Mouse (Mus musculus) stomach, embryonic 14.5 days (tissue): ENCODE data around the gene Hoxa5. TPM values are rescaled to one million over a fixed set of nuclear protein-coding genes. Genes with fewer than 3 reads are reported as not detected.

Source experiments
- ATAC-seq: fragments of 200-750 bp; cut with Nextera tagmentation; 2 replicates; pipeline ENCODE4 v1.8.0; 2017; ENCODE audit warnings: low read depth, moderate TSS enrichment; ENCODE audit not compliant: insufficient number of reproducible peaks, insufficient read depth, low FRiP score
- H3K27ac ChIP-seq: fragments of 300-500 bp; sonication (generic); 2 replicates; pipeline ENCODE4 v1.5.1; 2014; ENCODE audit warnings: mild to moderate bottlenecking, low read length, moderate library complexity, mixed read lengths
- H3K27me3 ChIP-seq: fragments of 300-500 bp; sonication (generic); 2 replicates; pipeline ENCODE4 v1.6.1; 2014; ENCODE audit warnings: low read length, control low read depth, mixed read lengths; ENCODE audit not compliant: control insufficient read depth, insufficient read depth
- H3K36me3 ChIP-seq: fragments of 300-500 bp; sonication (generic); 2 replicates; pipeline ENCODE4 v1.6.1; 2014; ENCODE audit warnings: mild to moderate bottlenecking, control low read depth, low read length, moderate library complexity, mixed read lengths; ENCODE audit not compliant: control insufficient read depth, insufficient read depth
- H3K4me1 ChIP-seq: fragments of 300-500 bp; sonication (generic); 2 replicates; pipeline ENCODE4 v1.6.1; 2014; ENCODE audit warnings: low read length, control low read depth, mixed read lengths; ENCODE audit not compliant: control insufficient read depth, insufficient read depth
- H3K4me2 ChIP-seq: fragments of 300-500 bp; sonication (generic); replicated peaks from 2 replicates; pipeline ENCODE4 v1.6.1; 2014; ENCODE audit warnings: low read depth, low read length, control low read depth
- H3K4me3 ChIP-seq: fragments of 300-500 bp; sonication (generic); 2 replicates; pipeline ENCODE4 v1.5.1; 2014; ENCODE audit warnings: low read depth, low read length, control low read depth
- H3K9ac ChIP-seq: fragments of 300-500 bp; sonication (generic); replicated peaks from 2 replicates; pipeline ENCODE4 v1.6.1; 2014; ENCODE audit warnings: low read depth, mild to moderate bottlenecking, control low read depth, low read length, moderate library complexity, mixed read lengths
- H3K9me3 ChIP-seq: fragments of 300-500 bp; sonication (generic); 2 replicates; pipeline ENCODE4 v1.6.1; 2016; ENCODE audit warnings: low read depth, low read length, control low read depth; ENCODE audit not compliant: control insufficient read depth
- WGBS: fragments of 180-500 bp; shearing (Covaris S2); extraction: QIAGEN DNeasy Blood & Tissue Kit; methylation state at CpG from one replicate; pipeline ENCODE4 v1.1.7; 2014; 5-methylcytosine and 5-hydroxymethylcytosine counted together
- polyA plus RNA-seq: library from polyadenylated mRNA; unstranded; fragments of >200 nt; fragmentation: Nextera tagmentation; extraction: Ambion mirVana; gene quantifications from 2 replicates; pipeline ENCODE4 v1.2.1, GENCODE M21; 2014

Hoxa5 gene
- polyA plus RNA-seq, 1 experiment from 2014 or later: 24.4 TPM

DNA sequence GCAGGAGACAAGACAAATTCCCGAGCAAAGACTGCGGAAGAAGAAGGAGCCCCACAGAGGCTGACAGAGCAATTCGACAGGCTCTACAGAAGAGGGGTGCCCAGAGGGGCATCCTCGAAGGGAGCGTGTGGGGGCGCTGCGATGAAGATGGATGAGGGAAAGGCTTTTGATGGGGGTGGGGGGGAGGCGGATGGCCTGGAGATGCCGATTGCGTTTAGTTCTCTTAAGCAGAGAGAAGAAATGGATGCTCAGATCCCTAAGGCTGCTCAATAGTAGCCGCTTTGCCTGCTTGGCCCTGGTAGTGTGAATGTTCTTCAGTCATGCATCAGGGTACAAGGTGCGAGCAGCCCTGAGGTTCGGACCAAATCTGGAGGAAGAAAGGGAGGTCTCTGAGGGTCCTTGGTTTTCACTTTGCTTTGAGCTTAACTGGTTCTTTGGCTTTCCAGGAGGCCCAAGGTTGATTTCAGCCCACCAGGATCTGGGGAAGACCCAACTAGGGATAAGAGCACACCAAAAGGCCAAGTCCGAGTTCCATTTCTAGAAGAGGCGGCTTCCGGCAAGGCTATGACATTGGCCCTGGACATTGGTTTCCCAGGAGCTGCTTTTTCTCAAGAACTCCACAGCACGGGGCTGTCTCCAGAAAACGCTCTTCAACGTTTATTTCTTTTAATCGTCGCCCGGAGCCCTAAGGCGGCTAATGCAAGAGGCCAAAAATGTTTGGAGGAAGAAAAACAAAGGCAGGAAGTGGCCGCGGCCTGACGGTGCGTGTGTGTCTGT is 44.4 kb upstream of the Hoxa5 start:
- ATAC-seq: no peak
- Histone ChIP-seq H3K9me3 (no peaks in the 10 kb centered on the region), H3K27ac (no peak overlapping the region), H3K4me1 (no peaks in the 10 kb centered on the region), H3K36me3 (no peaks in the 10 kb centered on the region), H3K9ac (no peak overlapping the region), H3K4me3 (no peak overlapping the region), H3K4me2 (no peak overlapping the region), H3K27me3 (peaks cover 68% of the 10 kb centered on the region)
- 1% methylated on average over 27 of the region's 27 CpGs for WGBS

- peaks cover 72% of the 10 kb centered on the region for H3K27me3 ChIP-seq
- H3K27ac ChIP-seq: no peak overlapping the region
- no peak overlapping the region for H3K4me2 ChIP-seq
- 3% methylated on average over 23 of the region's 23 CpGs for WGBS
- no peak overlapping the region for H3K9ac ChIP-seq
- H3K9me3 ChIP-seq: no peaks in the 10 kb centered on the region
- no peak overlapping the region for H3K4me3 ChIP-seq
- ATAC-seq: no peak
- H3K4me1 ChIP-seq: no peaks in the 10 kb centered on the region
- no peaks in the 10 kb centered on the region for H3K36me3 ChIP-seq
These were observed 43.6 kb upstream of the Hoxa5 start for GRCm38 (mm10) chr6:52247766-52248637.

DNA sequence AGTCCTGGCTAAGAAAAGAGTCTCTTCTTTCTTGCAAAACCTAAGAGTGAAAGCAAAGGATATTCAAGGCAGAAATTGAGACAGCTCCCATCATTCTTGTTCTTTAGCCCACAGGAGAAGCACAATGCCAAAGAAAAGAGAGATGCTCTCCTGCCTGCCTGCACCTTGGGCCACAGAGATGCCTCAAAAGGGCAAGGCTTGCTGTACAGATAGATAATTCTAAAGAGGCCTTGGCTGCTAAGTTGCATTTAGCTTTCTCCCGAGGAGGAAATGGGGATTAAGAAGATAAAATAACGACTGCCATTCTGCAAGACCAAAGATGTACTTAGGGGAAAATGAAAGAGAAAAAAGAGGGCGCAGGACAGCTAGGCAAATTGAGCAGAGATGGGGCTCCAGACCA is 42.5 kb upstream of the Hoxa5 start:
- WGBS: 4% methylated on average over 3 of the region's 3 CpGs
- no peaks in the 10 kb centered on the region for H3K4me1 ChIP-seq
- H3K9ac ChIP-seq: no peak overlapping the region
- H3K27ac ChIP-seq: no peak overlapping the region
- H3K4me3 ChIP-seq: no peak overlapping the region
- H3K27me3 ChIP-seq: peaks cover 80% of the 10 kb centered on the region
- no peaks in the 10 kb centered on the region for H3K9me3 ChIP-seq
- no peak for ATAC-seq
- H3K4me2 ChIP-seq: no peak overlapping the region
- no peaks in the 10 kb centered on the region for H3K36me3 ChIP-seq

- Histone ChIP-seq H3K4me1 (no peaks in the 10 kb centered on the region), H3K27ac (no peak overlapping the region), H3K9me3 (no peaks in the 10 kb centered on the region), H3K4me3 (no peak overlapping the region), H3K4me2 (no peak overlapping the region), H3K9ac (no peak overlapping the region), H3K27me3 (peaks cover 80% of the 10 kb centered on the region), H3K36me3 (no peaks in the 10 kb centered on the region)
- WGBS: under 1% methylated on average over 26 of the region's 26 CpGs
- no peak for ATAC-seq
These were observed 42.0 kb upstream of the Hoxa5 start for GRCm38 (mm10) chr6:52246403-52246803.

DNA sequence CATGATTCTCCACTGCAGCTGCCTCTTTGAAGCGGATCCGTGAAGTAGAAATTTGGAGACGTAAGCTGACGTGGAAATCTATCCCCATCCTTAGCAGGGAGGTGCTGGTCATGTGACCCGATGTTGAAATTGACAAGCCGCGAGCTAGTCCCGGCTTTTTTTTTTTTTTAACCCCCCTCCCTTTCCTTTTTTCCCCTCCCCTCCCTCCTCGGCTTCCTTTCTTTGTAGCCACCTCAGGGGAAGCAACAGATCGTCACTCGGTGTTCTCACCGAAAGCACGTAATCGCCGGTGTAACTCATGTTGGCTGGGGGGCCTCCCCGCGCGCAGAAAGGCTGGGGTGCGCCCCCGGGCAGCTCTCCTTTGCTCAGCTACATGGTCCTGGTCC is 41.4 kb upstream of the Hoxa5 start, which contains the start of gene Hoxa11:
Hoxa11 (minus strand) TSS at position 54 of the 386 bp plus-strand sequence.
- no peak for ATAC-seq
- Histone ChIP-seq H3K4me2 (no peak within 1 kb of the TSS), H3K9me3 (no peaks in the 10 kb centered on the region), H3K4me3 (0 out of 2 replicates have a peak within 1 kb of the TSS, but pooled peaks have one; percentile 8), H3K4me1 (no peaks in the 10 kb centered on the region), H3K27ac (no peak within 1 kb of the TSS), H3K27me3 (peaks cover 83% of the 10 kb centered on the region), H3K36me3 (no peaks in the 10 kb centered on the region), H3K9ac (no peak within 1 kb of the TSS)
- under 1% methylated on average over 20 of the region's 20 CpGs for WGBS

DNA sequence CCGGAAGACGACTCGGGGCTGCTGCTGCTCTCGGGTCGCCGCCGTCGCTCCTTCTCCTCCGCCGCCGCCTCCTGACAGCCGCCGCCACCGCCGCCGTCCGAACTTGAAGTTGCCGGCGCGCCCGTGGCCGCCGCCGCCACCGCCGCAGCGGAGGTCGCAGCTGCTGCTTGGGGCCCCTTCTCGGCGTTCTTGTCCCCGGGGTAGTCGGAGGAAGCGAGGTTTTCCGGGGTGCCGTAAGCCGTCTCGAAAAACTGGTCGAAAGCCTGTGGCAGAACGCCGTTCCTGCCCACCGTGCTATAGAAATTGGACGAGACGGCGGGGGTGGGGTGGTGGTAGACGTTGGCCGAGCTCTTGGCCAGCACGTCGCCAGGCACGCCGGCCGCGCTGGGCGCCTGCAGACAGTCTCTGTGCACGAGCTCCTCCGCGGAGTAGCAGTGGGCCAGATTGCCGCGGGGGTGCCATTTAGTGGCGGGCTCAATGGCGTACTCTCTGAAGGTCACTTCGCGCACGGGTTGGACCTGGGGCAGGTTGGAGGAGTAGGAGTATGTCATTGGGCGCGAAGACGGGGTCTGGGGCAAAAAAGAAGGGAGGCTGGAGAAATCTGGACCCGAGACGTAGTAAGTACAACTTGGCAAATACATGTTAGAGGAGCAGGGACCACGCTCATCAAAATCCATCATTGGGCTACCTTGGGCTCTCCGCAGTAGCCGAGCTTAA is 40.8 kb upstream of the Hoxa5 start:
- no peaks in the 10 kb centered on the region for H3K9me3 ChIP-seq
- no peak overlapping the region for H3K27ac ChIP-seq
- no peak overlapping the region for H3K9ac ChIP-seq
- H3K27me3 ChIP-seq: peaks cover 86% of the 10 kb centered on the region
- 0 out of 2 replicates have a peak overlapping the region, but pooled peaks have one; percentile 8 for H3K4me3 ChIP-seq
- WGBS: under 1% methylated on average over 71 of the region's 71 CpGs
- H3K36me3 ChIP-seq: no peaks in the 10 kb centered on the region
- ATAC-seq: no peak
- H3K4me2 ChIP-seq: no peak overlapping the region
- H3K4me1 ChIP-seq: no peaks in the 10 kb centered on the region; the same call in 1 of the 2 replicates

DNA sequence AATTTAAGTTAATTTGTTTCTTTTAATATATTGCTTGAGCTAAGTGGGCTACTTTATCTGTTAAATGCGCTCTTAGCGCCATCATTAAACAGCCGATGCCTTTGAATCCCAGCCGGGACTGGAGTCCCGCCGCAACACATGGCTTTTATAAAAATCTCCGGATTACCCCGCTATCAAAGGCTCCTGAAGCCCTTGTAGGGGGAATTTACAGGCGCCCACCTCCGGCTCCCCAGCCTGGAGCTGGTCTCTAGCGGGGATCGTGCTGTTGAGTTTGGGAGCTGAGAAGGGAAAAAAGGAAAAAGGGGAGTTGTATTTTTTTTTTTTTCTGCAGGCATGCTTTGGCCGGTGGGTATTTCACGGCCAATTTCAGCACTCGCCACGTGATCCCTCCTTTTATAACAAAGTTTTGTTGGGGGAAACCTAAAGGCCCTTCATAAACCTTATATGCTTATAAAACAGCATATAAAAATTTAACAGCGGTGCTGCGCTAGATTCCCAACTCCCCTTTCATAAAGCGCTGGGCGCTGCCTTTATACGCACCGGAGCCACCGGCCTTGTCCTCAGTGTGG is 40.2 kb upstream of the Hoxa5 start:
- no peaks in the 10 kb centered on the region for H3K36me3 ChIP-seq
- no peak overlapping the region for H3K4me2 ChIP-seq
- H3K27me3 ChIP-seq: peaks cover 83% of the 10 kb centered on the region
- H3K9ac ChIP-seq: no peak overlapping the region
- H3K4me3 ChIP-seq: 0 out of 2 replicates have a peak overlapping the region, but pooled peaks have one; percentile 8
- H3K9me3 ChIP-seq: no peaks in the 10 kb centered on the region
- no peak overlapping the region for H3K27ac ChIP-seq
- no peak for ATAC-seq
- H3K4me1 ChIP-seq: no peaks in the 10 kb centered on the region; the same call in 1 of the 2 replicates
- 2% methylated on average over 23 of the region's 23 CpGs for WGBS

GRCm38 (mm10) chr6:52243681-52244121 is 39.3 kb upstream of the Hoxa5 start:
- WGBS: 0% methylated on average over 12 of the region's 12 CpGs
- no peaks in the 10 kb centered on the region for H3K9me3 ChIP-seq
- peaks cover 74% of the 10 kb centered on the region for H3K27me3 ChIP-seq
- H3K27ac ChIP-seq: no peak overlapping the region
- no peaks in the 10 kb centered on the region; the same call in 1 of the 2 replicates for H3K4me1 ChIP-seq
- no peaks in the 10 kb centered on the region for H3K36me3 ChIP-seq
- H3K4me2 ChIP-seq: no peak overlapping the region
- no peak overlapping the region for H3K9ac ChIP-seq
- no peak overlapping the region for H3K4me3 ChIP-seq
- no peak for ATAC-seq
